Mouse (Mus musculus) myocyte (in vitro differentiated cells): Measurements from ENCODE around the gene Ppp1r36.

Source experiments
- CEBPB ChIP-seq: IDR thresholded peaks from 2 replicates; pipeline ENCODE4 v1.6.1; 2011; ENCODE audit warnings: mild to moderate bottlenecking, moderate library complexity; ENCODE audit not compliant: poor library complexity, insufficient read depth, severe bottlenecking
- E2F4 ChIP-seq: IDR thresholded peaks from one replicate; pipeline ENCODE4 v1.6.1; 2011; ENCODE audit warnings: mild to moderate bottlenecking, control low read depth, moderate library complexity; ENCODE audit not compliant: insufficient read depth
- MAX ChIP-seq: IDR thresholded peaks from one replicate; pipeline ENCODE4 v1.6.1; 2011; ENCODE audit warnings: low read depth, mild to moderate bottlenecking, control low read depth
- POLR2A ChIP-seq: IDR thresholded peaks from one replicate; pipeline ENCODE4 v1.6.1; 2011; ENCODE audit warnings: low read depth, mild to moderate bottlenecking, control low read depth, moderate library complexity; ENCODE audit not compliant: insufficient read length
- USF1 ChIP-seq: IDR thresholded peaks from one replicate; pipeline ENCODE4 v1.6.1; 2011; ENCODE audit warnings: low read depth, mild to moderate bottlenecking, control low read depth, moderate library complexity

GRCm38 (mm10) chr12:76370831-76371571 lies 46.3 kb upstream of the Ppp1r36 start:
- TF ChIP-seq USF1 (peak; percentile 78), POLR2A (peak; percentile 64), MAX (no peak), CEBPB (no peak), E2F4 (peak; percentile 16)
